Mouse (Mus musculus) stomach, embryonic 16.5 days (tissue): ENCODE measurements around the gene Susd3. TPM values are rescaled to one million over a fixed set of nuclear protein-coding genes. Genes with fewer than 3 reads are reported as not detected.

ENCODE experiments used
- ATAC-seq: fragments of 200-750 bp; cut with Nextera tagmentation; 2 replicates; pipeline ENCODE4 v1.8.0; 2017; ENCODE audit warnings: moderate number of reproducible peaks, moderate TSS enrichment; ENCODE audit not compliant: insufficient read depth, low FRiP score
- H3K27ac ChIP-seq: fragments of 300-500 bp; sonication (generic); 2 replicates; pipeline ENCODE4 v1.5.1; 2014; ENCODE audit warnings: low read length
- H3K27me3 ChIP-seq: fragments of 300-500 bp; sonication (generic); 2 replicates; pipeline ENCODE4 v1.6.1; 2014; ENCODE audit warnings: low read length, control low read depth, mixed read lengths; ENCODE audit not compliant: control insufficient read depth, insufficient read depth
- H3K36me3 ChIP-seq: fragments of 300-500 bp; sonication (generic); 2 replicates; pipeline ENCODE4 v1.6.1; 2014; ENCODE audit warnings: low read length; ENCODE audit not compliant: control insufficient read depth, insufficient read depth
- H3K4me1 ChIP-seq: fragments of 300-500 bp; sonication (generic); 2 replicates; pipeline ENCODE4 v1.6.1; 2014; ENCODE audit warnings: low read length, control low read depth, mixed read lengths; ENCODE audit not compliant: control insufficient read depth, insufficient read depth
- H3K4me2 ChIP-seq: fragments of 300-500 bp; sonication (generic); 2 replicates; pipeline ENCODE4 v1.6.1; 2014; ENCODE audit warnings: low read depth, low read length, mixed read lengths
- H3K4me3 ChIP-seq: fragments of 300-500 bp; sonication (generic); replicated peaks from 2 replicates; pipeline ENCODE4 v1.5.1; 2014; ENCODE audit warnings: mild to moderate bottlenecking, low read length
- H3K9ac ChIP-seq: fragments of 300-500 bp; sonication (generic); 2 replicates; pipeline ENCODE4 v1.6.1; 2014; ENCODE audit warnings: low read length
- H3K9me3 ChIP-seq: fragments of 300-500 bp; sonication (generic); replicated peaks from 2 replicates; pipeline ENCODE4 v1.6.1; 2016; ENCODE audit warnings: low read length, control low read depth; ENCODE audit not compliant: control insufficient read depth
- WGBS: fragments of 180-500 bp; shearing (Covaris S2); extraction: QIAGEN DNeasy Blood & Tissue Kit; methylation state at CpG from one replicate; pipeline ENCODE4 v1.1.7; 2014; 5-methylcytosine and 5-hydroxymethylcytosine counted together
- polyA plus RNA-seq: library from polyadenylated mRNA; unstranded; fragments of >200 nt; fragmentation: Nextera tagmentation; extraction: Ambion mirVana; gene quantifications from 2 replicates; pipeline ENCODE4 v1.2.1, GENCODE M21; 2015

Susd3 gene
- polyA plus RNA-seq, 1 experiment from 2014 or later: 1.2 TPM

DNA sequence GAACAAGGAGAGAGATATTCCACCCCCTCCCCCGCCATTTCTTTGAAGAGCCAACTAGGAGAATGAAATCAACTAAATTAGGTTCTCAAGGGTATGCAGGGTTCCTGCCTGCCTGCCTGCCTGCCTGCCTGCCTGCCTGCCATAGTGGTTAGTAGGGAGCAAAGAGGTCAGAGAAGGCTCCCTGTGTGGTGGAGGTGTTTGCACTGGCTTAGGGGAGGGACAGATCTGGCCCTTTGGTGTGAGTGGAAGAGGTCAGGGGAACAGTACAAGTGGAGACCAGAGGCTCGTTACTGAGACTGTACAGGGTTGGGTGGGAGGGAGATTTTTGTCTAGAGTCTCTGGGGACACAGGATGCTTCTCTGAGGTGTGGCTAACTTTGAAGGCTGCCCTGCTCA is 59.5 kb downstream of the Susd3 start:
- H3K4me3 ChIP-seq: no peak overlapping the region
- WGBS: 62% methylated on average over 2 of the region's 2 CpGs

DNA sequence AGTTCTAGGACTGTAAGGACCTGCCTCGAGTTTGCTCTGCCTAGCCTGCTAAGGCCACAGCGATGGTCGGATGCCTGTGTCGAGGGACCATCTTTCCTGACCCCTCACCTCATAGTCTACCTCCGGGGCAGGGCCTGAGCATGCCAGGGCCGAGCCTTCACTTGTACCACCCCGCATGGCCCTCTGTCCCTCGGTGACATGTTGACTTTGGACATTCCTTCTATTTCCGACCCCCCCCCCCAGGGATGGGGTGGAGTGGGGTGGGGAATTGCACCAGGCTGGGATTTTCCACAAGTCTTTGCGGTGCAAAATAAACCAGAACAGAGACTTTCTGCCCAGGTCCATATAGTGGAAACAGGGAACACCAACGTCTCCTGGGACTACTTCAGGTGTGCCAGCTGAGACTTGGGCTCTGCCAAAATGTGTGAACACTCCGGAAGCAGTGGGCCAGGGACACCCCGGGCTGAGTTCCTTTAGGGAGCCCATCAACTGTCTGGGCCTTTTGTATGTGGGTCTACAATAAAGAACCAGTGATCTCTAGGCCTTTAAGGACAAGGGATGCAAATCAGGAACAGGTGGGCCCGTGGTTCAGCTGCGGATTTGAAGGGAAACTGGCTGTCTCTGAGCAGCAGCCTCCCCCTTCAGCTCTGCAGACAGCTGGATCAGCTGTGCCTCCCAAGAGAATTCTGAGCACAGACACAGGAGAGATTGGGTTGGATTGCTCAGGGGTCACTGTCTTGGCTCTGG is 60.1 kb downstream of the Susd3 start:
- H3K4me1 ChIP-seq: peaks cover 42% of the 10 kb centered on the region
- peak overlapping the region; percentile 85 for H3K9ac ChIP-seq
- H3K27me3 ChIP-seq: no peaks in the 10 kb centered on the region
- H3K27ac ChIP-seq: no peak overlapping the region
- H3K4me2 ChIP-seq: peak overlapping the region; percentile 99
- no peaks in the 10 kb centered on the region for H3K9me3 ChIP-seq
- ATAC-seq: no peak
- H3K36me3 ChIP-seq: no peaks in the 10 kb centered on the region
- H3K4me3 ChIP-seq: peak overlapping the region; percentile 91
- 27% methylated on average over 15 of the region's 15 CpGs for WGBS

More for the DNA sequence above, 59.5 kb downstream of the Susd3 start:
- H3K36me3 ChIP-seq: no peaks in the 10 kb centered on the region
- H3K27me3 ChIP-seq: no peaks in the 10 kb centered on the region
- H3K4me1 ChIP-seq: peaks cover 39% of the 10 kb centered on the region
- H3K9ac ChIP-seq: no peak overlapping the region
- no peak for ATAC-seq
- H3K4me2 ChIP-seq: no peak overlapping the region
- no peaks in the 10 kb centered on the region for H3K9me3 ChIP-seq
- H3K27ac ChIP-seq: no peak overlapping the region

DNA sequence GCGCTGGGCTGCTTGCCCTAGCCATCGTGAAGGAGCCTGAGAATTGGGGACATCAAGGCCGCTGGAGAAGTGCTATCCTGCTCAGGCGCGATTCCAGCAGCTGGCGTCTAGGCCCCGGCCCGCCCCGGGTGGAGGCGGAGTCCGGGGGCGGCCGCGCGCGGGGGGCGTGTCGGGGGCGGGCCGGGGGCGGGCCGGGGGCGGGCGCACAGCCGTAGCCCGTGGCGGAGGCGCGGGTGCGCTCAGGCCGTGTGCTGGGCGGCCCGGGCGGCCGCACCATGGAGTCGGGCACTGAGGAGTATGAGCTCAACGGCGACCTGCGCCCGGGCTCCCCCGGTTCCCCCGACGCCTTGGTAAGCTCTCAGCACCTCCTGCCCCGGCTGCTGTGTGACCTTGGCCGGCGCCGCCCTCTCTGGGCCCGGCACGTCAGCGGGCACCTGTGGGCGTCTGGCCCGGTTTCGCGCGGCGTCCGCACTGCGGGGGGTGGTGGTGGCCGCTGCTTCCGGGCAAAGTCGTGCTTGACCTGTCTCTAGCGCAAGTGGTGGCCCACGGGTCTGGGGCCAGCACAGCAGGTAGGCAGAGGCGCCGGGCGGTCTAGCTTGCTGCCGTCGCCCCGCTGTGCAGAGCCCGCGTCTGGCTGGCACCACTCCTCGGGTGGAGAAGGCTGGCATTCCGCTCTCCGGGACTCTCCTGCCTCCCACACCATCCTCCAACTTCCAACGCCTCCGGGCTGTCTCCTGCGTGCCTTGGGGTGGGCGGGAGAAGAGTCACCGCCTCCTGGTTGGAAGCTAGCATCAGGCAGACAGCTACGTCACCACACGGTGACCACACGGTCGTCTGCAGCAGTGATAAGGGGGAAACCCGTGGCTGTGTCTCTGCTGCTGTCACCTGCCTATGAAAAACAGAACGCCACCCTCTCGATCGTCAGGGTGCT is 61.0 kb downstream of the Susd3 start, which contains the start of gene Ninj1:
Gene Ninj1, plus strand, starts transcription at position 198 of the 931 bp plus-strand sequence.
- H3K4me3 ChIP-seq: peak within 1 kb of the TSS; percentile 91
- no peaks in the 10 kb centered on the region for H3K27me3 ChIP-seq
- peak within 1 kb of the TSS; percentile 99 for H3K4me2 ChIP-seq
- no peaks in the 10 kb centered on the region for H3K9me3 ChIP-seq
- peak; percentile 95 for ATAC-seq
- H3K36me3 ChIP-seq: no peaks in the 10 kb centered on the region
- peak within 1 kb of the TSS; percentile 83 for H3K27ac ChIP-seq
- H3K9ac ChIP-seq: peak within 1 kb of the TSS; percentile 85
- H3K4me1 ChIP-seq: peaks cover 48% of the 10 kb centered on the region
- WGBS: under 1% methylated on average over 82 of the region's 87 CpGs

DNA sequence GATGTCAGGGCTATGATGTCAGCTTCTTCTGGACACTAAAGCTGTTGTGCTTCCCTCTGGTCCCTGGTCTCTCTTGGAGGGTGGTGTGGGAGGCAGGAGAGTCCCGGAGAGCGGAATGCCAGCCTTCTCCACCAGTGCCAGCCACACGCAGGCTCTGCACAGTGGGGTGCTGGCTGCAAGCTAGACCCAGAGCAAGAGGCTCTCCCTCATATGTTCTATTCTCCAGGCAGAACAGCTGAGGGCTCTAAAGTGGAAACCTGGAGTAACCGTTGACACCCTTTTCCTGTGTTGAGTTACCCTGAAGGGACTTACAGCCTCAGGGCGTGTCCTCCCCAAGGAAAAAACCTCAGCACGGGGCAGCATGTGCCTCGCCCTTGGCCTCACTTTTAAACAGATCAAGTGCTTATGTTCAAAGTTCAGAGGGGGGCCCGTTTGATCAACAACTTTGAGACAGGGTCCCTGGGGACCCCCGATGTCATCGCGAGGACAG is 61.7 kb downstream of the Susd3 start:
- WGBS: 14% methylated on average over 11 of the region's 11 CpGs
- Histone ChIP-seq H3K4me1 (peaks cover 48% of the 10 kb centered on the region), H3K4me2 (peak overlapping the region; percentile 99), H3K9me3 (no peaks in the 10 kb centered on the region), H3K4me3 (peak overlapping the region; percentile 91), H3K27me3 (no peaks in the 10 kb centered on the region), H3K9ac (peak overlapping the region; percentile 85), H3K36me3 (no peaks in the 10 kb centered on the region), H3K27ac (peak overlapping the region; percentile 83)
- peak; percentile 54; the same call in 1 of the 2 replicates for ATAC-seq

GRCm38 (mm10) chr13:49183646-49184045 is 64.9 kb downstream of the Susd3 start:
- Histone ChIP-seq H3K4me1 (peaks cover 27% of the 10 kb centered on the region), H3K4me3 (no peak overlapping the region), H3K9me3 (no peaks in the 10 kb centered on the region), H3K36me3 (no peaks in the 10 kb centered on the region), H3K27ac (peak overlapping the region; percentile 46), H3K4me2 (no peak overlapping the region), H3K9ac (no peak overlapping the region), H3K27me3 (no peaks in the 10 kb centered on the region)
- ATAC-seq: no peak
- 37% methylated on average over 5 of the region's 5 CpGs for WGBS

DNA sequence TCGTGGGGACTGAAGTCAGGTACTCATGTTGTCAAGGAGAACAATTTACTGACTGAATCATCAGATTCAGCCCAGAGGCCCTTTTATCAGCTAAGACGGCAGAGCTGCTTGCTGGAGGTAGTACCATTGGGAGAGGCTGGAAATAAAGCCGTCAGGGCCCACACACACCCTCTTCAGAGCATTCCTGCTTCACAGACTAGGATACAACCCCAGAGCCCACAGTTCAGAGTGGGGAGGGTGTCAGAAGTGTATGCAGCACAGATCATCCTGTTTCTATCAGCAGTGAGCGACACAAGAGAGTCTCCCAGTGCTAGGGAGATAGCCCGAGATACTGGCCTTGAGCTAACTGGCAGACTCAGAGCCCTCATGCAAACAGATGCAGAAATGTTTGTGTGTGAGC is 65.3 kb downstream of the Susd3 start:
- no peak overlapping the region for H3K4me3 ChIP-seq
- H3K36me3 ChIP-seq: no peaks in the 10 kb centered on the region
- peaks cover 22% of the 10 kb centered on the region for H3K4me1 ChIP-seq
- peak overlapping the region; percentile 46 for H3K27ac ChIP-seq
- no peaks in the 10 kb centered on the region for H3K27me3 ChIP-seq
- ATAC-seq: no peak
- H3K9ac ChIP-seq: 0 out of 2 replicates have a peak overlapping the region, but pooled peaks have one; percentile 28
- WGBS: 41% methylated on average over 5 of the region's 5 CpGs
- no peak overlapping the region for H3K4me2 ChIP-seq
- H3K9me3 ChIP-seq: no peaks in the 10 kb centered on the region

- no peak for ATAC-seq
- 90% methylated on average over 3 of the region's 3 CpGs for WGBS
- Histone ChIP-seq H3K9me3 (no peaks in the 10 kb centered on the region), H3K4me1 (peaks cover 15% of the 10 kb centered on the region), H3K36me3 (no peaks in the 10 kb centered on the region), H3K27me3 (no peaks in the 10 kb centered on the region), H3K4me3 (no peak overlapping the region), H3K9ac (no peak overlapping the region), H3K4me2 (no peak overlapping the region), H3K27ac (no peak overlapping the region)
Measured at GRCm38 (mm10) chr13:49181411-49181984, 67.0 kb downstream of the Susd3 start.

GRCm38 (mm10) chr13:49180691-49181090 is 67.8 kb downstream of the Susd3 start:
- no peak for ATAC-seq
- Histone ChIP-seq H3K4me2 (no peak overlapping the region), H3K9ac (no peak overlapping the region), H3K27ac (no peak overlapping the region), H3K4me1 (peaks cover 12% of the 10 kb centered on the region), H3K27me3 (no peaks in the 10 kb centered on the region), H3K4me3 (no peak overlapping the region), H3K9me3 (no peaks in the 10 kb centered on the region), H3K36me3 (no peaks in the 10 kb centered on the region)
- WGBS: 61% methylated on average over 1 of the region's 1 CpGs
